Mouse (Mus musculus) layer of hippocampus, adult 18-20 months (tissue): ENCODE measurements at regions not wholly inside any gene's neighbourhood (a gene's known extent, or its start where the extent isn't known, plus 50 kb on each side); places are given as distances from the start of the nearest gene placed in this dataset.
A peak's percentile ranks its signal among the peaks of the same experiment; 100 is the strongest.

Source experiments
- DNase-seq, 2 experiments: peaks; one replicate each; pipeline ENCODE4 v3.0.0; 2022; ENCODE audit warnings: low spot score in 2 of 2

DNA sequence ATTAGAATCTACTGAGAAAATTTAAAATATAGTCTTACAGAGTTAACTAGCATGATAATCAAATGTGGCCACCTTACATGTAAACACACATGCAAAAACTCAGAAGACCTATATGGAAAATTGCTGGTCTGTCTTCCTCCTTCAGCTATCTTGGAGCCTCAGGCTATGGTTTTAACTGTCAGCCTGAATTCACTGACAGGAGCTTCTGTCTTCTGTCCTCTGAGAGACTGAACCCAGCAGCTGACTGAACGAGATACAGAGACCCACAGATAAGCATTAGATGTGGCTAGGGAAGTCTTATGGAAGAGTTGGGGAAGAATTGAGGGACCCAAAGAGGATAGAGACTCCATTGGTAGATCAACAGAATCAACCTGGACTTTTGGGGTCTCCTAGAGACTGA lies 360.0 kb upstream of the Meox2 start:
- no peak for DNase-seq

DNA sequence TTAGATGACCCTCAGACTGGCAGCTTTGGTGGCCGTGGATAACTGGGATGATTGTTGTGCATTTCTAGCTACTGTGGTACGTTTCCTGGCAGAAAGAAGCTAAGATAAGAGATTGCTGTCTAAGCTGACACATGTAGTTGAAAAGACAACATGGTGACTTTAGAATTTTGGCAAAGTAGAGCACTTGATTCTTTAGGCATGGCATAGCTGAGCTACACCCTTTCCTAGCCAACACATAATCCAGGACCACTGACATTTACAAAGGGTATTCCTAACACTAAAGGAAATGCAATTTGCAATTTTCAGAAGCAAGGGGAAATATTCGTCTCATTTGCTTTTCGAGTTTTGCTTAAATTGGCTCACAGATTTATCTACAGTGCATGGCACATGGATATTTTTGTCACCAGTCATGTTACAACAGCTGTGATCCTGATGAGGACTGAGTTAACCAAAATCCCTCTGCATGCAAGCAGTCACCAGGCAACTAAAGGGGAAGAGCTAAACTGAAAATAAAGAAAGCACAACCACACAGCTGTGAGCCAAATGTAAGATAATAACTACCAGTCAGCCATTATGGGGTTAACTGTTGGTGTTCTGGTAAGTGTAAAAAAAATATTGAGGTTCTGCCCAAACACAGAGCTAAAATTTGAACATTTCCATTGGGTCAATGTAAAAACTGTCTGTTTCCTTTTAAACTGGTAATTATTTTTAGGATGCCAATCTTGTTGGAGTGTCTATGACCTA lies 342.9 kb upstream of the Meox2 start:
- DNase-seq: peak in 1 of 2 experiments; percentile 42

DNA sequence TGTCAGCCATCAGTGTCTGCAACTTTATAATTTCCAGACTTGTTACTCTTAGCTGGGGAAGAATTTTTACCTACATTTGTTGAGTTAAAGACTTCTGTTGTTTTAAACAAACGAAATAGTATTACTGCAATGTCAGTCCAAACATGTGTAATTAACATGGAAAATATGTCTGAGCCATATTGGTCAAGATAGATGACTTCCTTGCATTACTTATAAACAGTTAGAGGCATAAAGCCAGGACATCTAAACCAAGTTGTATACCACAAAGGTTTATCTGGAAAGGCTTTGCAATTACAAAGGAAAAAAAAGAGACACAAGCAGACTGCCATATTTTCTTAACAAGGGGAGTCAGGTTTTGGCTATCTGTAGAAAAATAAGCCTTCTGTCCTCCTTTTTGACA lies 342.2 kb upstream of the Meox2 start:
- DNase-seq: peak in 1 of 2 experiments; percentile 8

DNA sequence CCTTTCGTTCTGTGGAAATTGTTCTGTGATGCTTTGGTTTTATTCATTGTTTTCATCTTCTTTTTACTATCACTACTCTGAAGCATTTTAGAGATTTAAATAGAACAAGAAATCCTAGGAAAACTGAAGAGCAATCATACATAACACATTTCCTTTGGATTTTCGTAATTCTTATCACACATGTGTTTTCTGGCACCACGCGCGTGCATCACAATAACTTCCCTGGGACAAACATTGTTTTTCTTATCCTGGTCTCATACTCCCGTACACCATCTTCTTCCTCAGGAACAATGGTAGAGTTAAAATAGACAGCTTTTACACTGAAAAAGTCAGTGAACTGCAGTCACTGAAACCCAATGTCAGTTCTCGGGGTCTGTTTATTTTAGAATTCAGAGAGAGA lies 327.6 kb upstream of the Meox2 start:
- DNase-seq: no peak

DNA sequence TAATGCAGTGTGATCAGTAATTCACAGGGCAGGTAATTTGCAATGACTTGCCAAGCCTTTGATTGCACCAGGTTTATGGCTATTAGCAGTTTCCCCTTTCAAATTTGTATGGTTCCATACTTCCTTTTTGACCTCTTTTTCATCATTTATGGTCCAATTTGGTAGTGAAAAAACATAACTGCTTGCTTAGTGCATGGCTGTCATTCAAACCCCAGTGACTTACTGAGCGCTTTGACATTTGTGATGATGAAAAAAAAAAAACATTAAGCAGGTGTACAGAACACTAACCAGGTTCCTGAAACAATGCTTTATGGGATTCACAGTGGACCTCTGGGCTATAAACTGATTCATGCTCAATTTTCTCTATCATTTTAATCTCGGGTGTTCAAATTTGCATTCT lies 317.5 kb upstream of the Meox2 start:
- DNase-seq: no peak

DNA sequence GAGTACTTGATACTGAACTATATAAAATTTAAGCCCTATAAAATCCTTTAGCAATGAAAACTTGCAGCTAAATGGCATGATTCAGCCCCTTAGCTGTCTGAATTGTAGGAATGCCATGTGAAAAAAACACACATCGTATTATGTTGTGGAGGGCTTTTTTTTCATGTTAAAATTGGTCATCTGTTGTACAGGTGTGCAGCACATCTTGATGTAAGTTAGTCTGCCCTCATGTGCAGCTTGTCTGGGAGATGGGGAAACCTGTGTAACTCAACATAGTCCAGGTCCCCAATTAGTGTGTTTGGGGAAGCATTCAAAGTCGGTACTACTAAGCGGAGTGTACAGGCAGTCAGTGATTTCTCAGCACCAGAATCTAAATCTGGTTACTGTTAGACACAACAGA lies 316.9 kb upstream of the Meox2 start:
- no peak for DNase-seq

DNA sequence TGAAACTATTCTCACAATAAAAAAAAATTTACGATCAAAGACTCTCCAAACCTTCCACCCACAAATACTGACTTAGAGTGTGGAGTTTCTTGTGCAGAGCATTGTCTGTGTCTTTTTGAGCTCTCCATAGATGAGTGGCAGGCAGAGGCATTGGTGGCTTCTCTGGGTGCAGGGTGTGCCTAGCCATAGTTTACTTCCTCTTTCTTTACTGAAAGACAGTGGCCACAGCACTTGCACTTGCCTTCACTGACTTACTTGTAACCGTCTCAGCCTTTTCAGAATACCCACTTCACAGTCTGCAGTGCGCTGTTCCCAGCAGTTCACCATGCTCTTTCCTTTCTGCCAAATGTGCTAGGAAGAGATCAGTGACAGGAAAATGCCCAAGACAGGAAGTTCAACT lies 316.1 kb upstream of the Meox2 start:
- DNase-seq: no peak

DNA sequence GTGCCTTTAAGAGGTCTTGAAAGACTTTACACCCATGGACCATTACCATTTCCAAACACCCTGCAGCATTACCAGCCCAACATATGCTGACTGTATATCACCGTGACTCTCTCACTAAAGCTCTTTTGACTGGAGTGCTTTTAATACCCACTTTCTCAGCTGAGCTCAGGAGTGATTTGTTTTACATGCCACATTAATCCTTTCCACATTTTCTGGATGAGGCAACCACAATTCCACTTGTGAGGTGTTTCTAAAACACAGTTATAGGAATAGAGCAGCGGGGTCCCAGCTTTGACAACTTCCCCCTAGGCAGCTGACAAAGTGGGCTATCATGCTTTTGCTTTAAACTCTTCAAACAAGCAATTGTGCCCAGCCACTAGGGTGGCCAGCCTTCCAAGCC lies 314.5 kb upstream of the Meox2 start:
- no peak for DNase-seq

DNA sequence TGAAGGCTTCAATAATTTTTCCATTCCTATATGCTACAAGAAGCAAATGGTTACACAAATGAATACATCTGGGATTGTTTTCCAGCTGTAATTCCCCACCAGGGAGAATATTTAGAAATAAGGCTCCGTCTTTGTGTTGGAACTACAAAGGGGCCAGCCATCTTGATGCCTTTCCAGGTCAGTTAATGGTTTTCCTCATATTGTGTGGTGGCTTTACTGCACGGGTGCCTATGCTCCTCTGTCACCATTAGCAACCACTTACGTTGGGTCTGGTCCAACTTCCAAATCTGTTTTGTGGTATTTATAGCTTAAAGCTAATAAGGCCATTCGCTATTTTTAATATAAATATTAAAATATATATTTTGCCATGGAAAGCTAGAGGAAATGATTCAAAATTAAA lies 312.1 kb upstream of the Meox2 start:
- no peak for DNase-seq

DNA sequence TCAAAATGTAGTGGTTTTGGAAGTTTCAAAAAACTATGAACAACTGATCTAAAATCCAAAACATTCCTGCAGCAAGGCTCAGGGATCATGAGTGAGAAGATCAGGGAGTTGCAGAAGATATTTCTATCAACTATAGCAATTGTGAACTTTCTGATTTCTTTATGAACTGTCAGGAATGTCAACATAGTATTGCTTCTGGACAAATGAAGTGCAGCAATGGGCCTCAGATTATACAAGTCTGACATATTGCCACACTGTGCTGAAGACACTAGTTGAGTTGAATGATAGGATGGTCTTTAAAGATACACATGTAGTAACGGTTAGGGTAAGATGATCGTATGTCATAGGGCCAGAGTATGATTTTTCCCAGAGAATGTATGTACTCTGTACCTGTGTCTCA lies 290.4 kb upstream of the Meox2 start:
- no peak for DNase-seq

DNA sequence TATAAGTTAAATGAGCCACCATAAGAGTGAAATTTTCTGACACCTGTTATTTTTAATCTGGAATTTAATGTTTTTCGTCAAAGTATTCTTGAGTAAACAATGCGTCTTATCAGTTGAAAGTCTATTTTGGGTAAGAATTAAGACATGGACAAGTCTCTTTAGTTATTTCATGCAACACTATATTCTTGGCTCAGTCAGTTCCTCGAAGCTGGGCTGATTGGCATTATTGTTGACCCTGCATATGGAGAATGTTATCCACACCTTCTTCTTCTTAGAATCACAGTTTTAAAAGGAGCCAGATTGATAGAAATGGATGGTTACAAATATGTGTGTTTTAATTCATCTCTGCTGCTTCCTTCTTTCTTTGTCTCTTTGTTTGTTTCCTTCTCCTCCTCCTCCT lies 289.5 kb upstream of the Meox2 start:
- DNase-seq: no peak

DNA sequence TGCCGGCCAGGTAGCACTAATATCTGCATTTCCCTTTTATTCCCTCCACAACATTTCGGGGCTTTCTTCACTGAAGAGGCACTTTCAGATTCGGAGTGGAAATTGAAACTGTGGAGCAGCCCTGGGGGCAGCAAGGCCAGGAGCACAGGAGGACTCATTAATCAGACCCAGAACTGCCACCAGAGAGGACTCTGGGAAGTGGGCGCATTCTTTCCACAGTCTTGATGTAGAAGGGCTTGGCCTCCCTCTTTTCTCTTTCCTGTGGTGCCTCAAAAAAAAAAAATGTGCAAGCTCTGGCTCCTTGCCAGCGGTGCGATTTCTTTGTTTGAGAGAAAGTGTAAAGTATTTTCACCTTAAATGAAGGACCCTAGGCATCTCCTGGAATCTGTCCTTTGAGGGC lies 281.6 kb upstream of the Meox2 start:
- DNase-seq: no peak

DNA sequence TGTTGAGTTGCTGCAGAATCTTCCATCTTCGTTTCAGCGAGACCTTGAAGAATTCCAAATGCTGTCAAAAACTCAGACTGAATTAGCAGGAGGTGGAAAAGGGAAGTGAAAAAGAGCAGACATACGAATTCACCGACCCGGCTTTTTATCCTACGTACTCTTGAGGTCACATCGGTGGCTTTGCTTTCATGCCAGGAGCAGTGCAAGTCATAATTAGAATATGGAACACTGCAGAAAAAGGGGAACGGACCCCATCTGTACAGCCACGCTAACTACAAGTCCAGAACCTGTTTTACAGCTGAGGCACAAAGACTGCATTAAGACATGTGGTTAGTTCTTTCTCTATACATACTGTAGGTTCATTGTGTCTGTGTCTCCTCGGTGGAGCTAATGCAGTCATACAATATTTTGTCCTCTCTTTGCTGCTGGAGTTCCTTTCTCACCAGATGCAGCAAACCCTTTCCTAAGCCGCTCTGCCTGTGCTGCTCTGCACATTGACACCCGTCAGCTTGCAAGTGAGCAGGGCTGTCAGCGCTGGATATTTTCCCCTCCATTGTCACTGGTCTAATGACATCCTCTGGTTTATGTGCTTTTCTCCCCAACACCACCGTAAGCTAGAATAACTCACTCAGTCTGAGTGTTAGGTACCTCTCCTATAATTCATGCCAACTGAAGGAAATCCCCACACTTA lies 276.9 kb upstream of the Meox2 start:
- DNase-seq: no peak

DNA sequence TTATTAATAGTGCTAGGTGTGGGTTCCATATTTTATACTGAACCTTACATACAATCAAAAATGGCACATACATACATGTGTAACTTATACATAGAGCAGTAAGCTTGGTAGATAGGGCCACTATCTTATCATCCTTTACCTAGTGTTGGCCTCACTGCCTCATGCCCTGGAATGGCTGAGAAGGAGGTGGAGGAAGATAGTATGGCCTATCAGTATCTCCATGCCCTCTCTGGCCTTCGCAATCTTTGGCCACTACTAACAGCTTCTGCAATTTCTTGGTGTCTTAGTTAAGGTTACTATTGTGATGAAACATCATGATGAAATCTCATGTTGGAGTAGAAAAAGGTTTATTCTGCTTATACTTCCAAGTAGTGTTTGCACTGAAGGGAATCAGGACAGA lies 265.4 kb upstream of the Meox2 start:
- DNase-seq: no peak

DNA sequence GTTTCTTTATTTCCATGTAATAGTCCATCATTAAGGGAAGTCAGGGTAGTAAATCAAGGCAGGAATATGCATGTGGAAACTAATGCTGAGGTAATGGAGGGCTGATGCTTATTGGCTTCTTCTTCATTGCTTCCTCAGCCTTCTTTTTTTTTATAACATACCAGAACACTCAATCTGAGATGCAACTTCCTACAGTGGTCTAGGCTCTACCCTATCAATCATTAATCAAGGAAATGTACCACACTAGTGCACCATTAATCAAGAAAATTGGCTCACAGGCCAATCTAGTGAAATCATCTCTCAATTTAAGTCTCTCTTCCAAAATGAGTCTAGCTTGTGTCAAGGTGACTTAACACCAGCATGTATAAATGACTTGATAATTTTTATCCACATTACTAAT lies 263.2 kb upstream of the Meox2 start:
- DNase-seq: no peak

DNA sequence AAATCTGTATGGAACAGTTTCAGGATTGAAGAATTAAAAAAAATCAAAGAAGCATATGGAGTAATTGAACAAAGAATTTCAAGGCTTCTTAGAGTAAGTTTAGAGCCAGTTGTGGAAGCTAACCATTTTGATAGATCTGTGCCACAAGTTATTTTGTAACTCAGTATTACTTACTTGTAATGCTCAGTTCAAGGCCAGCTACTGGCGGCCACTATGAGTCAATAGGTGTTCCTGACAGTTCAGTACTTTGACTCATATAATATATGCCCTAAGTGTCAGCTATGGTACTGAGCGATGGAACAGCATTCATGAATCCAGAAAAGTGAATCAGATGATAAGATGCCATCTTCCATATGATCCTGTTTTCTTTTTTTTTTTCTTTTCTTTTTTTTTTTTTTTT lies 259.3 kb upstream of the Meox2 start:
- no peak for DNase-seq

DNA sequence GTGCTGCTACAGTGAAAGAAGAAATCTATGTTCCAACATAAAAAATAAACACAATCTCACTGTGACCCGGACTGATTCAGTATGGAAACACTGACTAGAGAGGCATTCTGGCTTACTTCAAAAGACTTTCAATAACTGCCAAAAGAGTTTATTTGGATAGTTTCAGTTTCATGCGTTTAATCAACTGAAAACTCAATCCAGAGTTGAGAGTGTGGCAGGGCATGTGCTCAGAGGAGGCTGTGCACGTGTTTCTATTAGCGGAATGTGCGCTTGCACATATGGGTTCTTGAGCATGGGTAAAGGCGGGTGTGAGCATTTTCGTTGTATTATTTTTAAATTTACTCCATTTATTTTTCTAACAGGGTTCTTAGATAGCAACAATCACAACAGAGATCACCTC lies 245.2 kb upstream of the Meox2 start:
- DNase-seq: no peak

DNA sequence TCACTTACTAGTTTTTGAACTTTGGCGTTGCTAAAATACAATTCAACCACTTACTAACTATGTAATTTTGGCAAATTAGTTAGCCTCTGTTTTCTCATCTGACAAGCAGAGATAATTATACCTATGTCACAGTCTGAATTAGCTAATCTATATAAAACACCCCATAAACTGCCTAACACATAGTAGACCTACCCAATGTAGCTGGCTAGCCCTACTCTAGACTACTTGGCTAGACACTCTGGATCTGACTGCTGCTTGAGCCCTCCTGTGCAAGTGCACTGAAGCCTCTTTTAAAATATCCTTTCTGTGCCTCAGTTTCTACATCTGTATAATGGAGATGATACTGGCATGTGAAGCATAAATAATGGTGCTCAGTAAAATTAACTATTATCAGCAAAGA lies 227.6 kb upstream of the Meox2 start:
- DNase-seq: no peak

DNA sequence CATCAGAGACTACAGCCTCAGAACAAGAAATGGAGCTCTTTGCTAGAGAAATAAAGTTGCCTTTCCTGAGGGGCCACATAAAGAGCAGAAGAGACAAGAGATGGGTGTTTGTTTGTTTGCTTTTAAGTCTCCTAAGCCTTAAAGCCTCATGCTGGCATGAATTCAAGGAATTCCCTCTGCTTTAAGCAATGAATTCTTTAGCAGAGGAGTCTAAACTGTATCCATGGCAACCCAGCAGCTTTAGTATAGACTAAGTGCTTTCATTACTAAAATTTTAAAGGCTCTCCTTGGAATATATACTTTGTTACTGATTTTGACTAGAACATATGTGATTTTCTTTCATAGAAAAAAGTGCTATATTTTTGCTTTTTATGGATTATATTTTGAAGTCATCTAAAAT lies 195.0 kb upstream of the Meox2 start:
- DNase-seq: peak in 1 of 2 experiments; percentile 6

DNA sequence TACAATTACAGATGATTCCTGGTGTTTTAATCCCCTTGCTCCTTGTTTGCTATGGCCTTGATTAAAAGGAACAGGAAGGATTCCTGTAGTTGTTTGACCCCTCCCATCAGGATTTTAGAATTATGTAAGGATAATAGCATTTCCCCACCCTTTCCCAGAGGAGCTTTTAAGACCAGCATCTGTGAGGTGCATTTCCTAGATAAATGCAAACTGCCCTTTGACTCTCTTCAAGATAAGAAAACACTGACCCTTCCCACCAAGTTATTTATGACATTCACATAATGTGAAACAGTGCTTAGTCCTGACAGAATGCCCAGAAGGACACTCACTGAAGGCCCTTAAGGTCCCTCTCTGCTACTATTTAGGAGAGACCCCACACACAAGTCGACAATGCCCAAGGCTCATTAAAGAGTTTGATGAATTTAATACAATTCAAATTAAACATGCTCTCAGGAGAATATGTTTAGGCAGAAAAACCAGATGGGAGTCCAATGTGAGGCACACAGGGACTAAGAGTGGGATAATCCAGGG lies 190.7 kb upstream of the Meox2 start:
- no peak for DNase-seq

DNA sequence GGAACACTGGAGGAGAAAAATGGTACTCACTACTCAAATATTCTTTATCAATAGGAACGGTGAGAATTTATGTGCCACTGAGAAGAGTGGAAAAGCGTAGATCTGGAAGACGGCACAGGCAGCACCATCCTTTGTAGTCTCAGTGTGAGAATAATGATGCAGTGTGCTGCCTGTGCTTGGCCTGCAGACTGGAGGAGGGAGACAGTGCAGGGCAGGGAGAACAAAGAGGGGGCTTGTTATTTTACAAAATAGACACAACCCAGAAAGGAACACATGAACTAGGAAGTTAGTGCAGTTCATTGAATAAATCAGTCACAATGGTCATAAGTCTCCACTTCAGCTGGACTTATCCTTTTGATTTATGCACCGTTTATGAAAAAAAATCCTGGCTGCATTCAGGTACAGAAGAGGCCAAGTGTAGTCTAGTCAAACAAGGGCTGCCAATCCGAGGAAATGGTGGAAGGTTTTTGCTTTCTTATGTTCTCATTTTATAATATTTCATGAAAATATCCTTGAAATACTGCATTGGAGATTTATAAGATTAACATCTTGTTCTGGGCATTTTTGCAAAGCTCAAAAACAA lies 190.0 kb upstream of the Meox2 start:
- DNase-seq: no peak

DNA sequence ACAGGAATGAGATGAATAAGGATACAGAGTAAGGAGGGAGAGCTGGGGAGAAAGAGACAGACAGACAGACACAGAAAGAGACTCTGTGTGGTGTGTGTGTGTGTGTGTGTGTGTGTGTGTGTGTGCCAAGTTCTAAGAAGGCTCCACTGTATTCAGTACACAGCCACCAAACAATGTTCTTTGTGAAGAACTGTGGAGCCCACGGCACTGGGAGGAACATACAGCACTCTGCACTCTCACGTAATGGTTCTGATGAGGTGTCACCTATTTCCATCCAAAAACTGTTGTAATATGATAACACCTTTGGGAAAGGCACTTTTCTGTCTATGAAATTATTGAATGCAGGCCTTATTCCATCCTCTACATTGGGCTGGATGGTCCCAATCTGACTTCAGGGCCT lies 184.8 kb upstream of the Meox2 start:
- no peak for DNase-seq

DNA sequence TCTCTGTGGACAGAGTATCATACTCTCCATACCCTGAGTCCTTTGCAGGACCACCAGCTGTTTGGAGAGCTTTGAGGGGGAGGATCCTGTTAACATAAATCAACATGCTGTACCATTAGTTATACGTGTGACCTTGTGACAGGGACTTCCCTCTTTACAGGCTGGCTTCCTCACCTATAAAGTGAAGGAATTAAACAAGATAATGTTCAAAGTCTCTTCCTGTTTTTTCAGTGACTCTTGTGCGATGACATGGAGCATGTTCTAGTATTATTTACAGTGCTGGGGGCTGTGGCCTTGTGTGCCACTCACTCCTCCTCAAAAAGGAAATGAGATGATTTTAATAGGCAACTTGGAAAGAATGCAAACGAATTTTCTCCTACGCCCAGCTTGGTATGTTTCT lies 182.1 kb upstream of the Meox2 start:
- DNase-seq: no peak
